Mouse (Mus musculus): ENCODE results near the gene Six2. TPM values are rescaled to one million over a fixed set of nuclear protein-coding genes. Genes with fewer than 3 reads are reported as not detected.
A peak's percentile ranks its signal among the peaks of the same experiment; 100 is the strongest.

Gene Six2
- total RNA-seq (2015; ENCODE audit: low replicate concordance) (not detected in 2 replicates), total RNA-seq (2017; ENCODE audit: low replicate concordance) (not detected in 2 replicates)

- ATAC-seq (replicated peaks; ENCODE audit: low FRiP score, poor library complexity, severe bottlenecking) = no peak
These were observed at the start of gene Six2 for GRCm38 (mm10) chr17:85688236-85688910. Gene Six2 (minus strand): TSS chr17:85688274.

- ATAC-seq (replicated peaks; ENCODE audit: low FRiP score, poor library complexity, severe bottlenecking) = no peak
These were observed 49.2 kb upstream of the Six2 start for GRCm38 (mm10) chr17:85737090-85737780.

DNA sequence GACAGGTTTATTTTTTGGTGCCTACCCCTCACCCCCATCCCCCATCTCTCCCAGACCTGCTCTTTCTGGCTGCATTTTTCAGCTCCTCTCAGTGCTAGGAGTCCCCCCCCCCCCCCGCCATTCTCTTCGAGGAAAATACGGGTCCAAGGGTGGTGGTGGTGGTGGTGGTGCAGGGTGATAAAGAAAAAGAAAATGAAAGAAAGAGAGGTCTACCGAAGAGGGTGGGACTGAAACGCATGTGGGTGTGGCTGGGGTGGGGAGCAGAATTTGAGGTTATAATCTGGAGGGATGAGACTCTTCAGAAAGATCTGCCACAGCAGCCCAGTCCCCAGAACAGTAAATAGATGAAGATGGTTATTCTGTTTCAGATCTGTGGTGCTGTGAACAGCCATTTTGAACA is 43.3 kb upstream of the Six2 start:
- peak; percentile 93 for ATAC-seq (replicated peaks; ENCODE audit: low FRiP score, poor library complexity, severe bottlenecking)

- no peak for ATAC-seq (replicated peaks; ENCODE audit: low FRiP score, poor library complexity, severe bottlenecking)
These were observed 42.3 kb upstream of the Six2 start for GRCm38 (mm10) chr17:85730231-85731015.

DNA sequence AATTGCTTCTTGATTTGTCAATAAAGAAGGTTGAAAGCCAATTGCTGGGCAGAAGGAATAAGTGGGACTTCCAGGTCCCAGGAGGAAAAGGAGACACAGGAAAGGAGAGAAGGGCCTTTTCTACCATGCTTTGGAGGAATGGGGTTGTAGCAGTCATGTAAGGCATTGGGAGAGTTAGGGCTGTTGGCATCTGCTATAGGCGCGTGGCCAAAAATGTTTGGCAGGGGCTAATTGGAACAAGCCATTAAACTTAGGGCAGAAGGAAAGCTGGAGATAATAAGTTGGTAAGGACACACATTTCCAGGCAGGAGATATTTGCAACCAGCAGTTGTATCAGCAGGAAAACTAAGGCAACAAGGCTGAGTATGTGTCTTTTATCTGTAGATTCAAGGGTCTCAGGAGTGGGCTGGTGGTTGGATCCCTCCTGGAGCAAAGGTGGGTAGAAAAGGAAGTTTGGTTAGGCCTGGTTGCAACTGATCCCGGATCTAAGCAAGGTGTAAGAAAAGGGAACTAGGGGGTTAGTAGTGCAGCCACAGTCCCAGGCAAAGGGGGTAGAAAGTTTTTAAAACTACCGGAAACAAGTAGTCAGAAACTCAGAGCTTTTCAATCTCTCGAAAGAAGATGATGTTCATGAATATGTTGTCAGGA is 40.1 kb upstream of the Six2 start:
- no peak for ATAC-seq (replicated peaks; ENCODE audit: low FRiP score, poor library complexity, severe bottlenecking)

DNA sequence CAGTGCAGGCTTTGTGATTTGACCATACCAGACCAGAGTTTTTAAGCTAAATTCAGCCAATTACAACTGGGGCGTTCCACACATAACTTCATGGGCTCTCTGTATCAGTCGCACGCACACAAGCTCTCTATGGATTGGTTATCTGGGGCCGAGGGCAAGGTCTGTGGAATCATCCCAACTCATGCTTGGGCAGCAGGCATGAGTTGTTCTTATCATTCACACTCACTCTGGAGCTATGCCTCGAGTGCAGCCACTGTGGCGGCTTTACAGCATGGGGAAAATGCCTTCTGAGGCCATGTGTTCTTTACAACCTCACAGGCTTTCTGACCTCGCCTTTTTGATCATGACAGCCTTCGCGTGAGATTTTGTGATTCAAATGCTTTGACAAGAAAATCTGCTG is 37.9 kb upstream of the Six2 start:
- peak; percentile 99 for ATAC-seq (replicated peaks; ENCODE audit: low FRiP score, poor library complexity, severe bottlenecking)

- no peak for ATAC-seq (replicated peaks; ENCODE audit: low FRiP score, poor library complexity, severe bottlenecking)
These were observed 35.1 kb upstream of the Six2 start for GRCm38 (mm10) chr17:85723166-85723565.

GRCm38 (mm10) chr17:85717266-85717665 is 29.2 kb upstream of the Six2 start:
- no peak for ATAC-seq (replicated peaks; ENCODE audit: low FRiP score, poor library complexity, severe bottlenecking)

GRCm38 (mm10) chr17:85715784-85716183 is 27.7 kb upstream of the Six2 start:
- ATAC-seq (replicated peaks; ENCODE audit: low FRiP score, poor library complexity, severe bottlenecking) = no peak

DNA sequence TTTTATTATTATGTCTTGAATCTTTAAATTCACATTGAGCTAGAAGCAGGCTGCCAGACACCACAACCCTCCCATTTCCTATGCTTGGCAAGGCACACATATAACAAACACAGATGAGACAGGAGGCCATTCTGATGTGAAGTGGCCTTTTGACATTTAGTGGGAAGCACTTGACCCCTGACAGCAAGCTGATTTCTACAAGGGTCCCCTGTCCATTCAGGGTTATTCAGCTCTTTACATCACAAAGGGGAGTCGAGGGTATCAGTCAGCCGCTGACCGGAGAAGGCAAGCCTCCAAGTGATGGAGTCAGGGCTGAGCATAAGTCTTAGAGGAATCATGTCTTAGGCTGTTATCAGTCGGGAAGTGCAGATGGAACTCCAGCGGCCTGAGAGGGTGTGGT is 26.3 kb upstream of the Six2 start:
- no peak for ATAC-seq (replicated peaks; ENCODE audit: low FRiP score, poor library complexity, severe bottlenecking)

DNA sequence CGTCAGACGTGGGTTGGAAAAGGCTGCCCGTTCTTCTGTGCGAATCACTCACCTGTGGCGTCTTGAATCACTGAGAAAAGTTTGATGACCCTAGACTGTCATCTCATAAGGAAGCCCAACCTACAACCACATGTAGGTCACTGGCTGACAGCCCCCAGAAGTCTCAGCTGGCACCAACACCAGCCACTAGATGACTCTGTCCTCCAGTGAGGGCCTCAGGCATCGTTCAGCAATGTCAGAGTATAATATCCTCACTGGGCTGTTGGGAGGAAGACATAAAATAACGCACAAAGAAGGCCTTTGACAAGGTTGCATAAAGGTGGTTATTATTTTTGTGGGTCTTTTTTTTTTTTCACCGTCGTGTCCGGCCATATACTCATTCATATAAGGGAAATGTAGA is 24.8 kb upstream of the Six2 start:
- ATAC-seq (replicated peaks; ENCODE audit: low FRiP score, poor library complexity, severe bottlenecking) = no peak

DNA sequence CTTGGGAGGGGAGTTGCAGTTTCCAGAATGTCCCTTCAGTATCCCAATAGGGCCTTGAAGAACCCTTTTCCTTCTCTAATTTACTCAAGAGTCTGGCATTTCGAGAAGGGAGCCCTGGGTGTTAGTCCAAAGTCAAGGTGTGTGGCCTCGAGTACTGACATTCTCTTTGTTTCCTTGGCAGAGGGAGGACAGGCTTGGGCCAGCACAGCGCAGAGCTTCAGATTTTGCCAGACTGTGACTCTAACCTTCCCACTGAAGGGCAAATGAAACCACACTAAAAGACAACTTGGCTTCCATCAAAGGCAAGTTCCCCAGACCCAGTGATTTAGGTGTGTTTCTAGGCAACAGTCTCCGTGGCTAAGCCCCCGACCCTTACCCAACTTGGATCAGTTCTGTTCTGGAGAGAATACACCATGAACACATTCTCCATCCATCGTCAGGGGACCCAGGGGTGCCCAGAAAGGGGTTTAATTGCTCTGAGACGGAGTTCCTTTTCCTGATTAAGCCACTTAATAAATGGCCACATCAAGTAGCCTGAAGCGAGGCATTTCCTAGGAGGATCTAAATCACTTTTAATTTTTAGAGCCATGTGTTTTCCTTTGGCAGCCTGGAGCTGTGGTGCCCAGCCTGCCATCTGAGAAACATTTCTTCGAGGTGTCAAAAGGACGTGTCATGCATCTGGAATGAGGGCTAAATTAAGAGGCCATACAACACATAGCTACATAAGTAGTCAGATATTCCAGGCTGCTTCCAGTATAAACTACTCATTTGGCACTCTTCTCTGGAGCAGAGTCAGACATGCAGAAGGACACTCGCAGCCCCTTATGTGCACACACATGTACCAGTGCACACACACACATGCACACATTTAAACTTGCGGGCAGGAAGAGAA is 16.5 kb upstream of the Six2 start:
- no peak for ATAC-seq (replicated peaks; ENCODE audit: low FRiP score, poor library complexity, severe bottlenecking)

DNA sequence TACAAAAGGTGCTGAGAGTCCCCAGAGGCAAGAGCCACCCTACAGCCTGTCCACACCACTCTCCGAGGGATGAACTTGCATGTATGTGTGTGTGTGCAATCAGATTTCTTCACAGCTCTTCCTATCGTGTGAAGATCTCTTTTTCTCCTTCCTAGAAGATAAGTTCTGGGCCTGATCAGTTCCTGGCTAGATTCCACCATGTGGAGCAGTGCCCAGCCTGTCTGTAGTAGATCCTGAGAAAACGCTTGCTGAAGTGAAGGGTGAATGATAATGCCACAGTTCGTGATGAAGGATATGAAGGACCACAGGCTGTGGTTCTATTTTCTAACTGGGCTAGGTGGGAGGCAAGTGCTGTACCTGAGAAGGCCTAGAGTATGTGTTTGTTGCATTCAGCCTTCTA is 12.0 kb upstream of the Six2 start:
- no peak for ATAC-seq (replicated peaks; ENCODE audit: low FRiP score, poor library complexity, severe bottlenecking)

- ATAC-seq (replicated peaks; ENCODE audit: low FRiP score, poor library complexity, severe bottlenecking) = no peak
These were observed 10.6 kb upstream of the Six2 start for GRCm38 (mm10) chr17:85698643-85699042.

DNA sequence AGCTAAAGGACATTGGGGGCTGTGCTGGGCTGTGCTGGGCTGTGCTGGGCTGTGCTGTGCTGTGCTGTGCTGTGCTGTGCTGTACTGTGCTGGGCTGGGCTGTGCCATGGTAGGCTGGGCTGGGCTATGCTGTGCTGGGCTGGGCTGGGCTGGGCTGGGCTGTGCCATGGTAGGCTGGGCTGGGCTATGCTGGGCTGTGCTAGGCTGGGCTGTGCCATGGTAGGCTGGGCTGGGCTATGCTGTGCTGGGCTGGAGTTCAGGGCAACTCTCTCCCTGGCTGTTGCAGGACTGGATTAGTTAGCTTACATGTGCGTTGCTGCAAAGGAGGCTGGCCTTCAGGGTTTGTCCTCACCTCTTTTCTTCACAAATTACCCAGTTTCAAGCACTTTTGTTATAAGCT is 9.9 kb upstream of the Six2 start:
- ATAC-seq (replicated peaks; ENCODE audit: low FRiP score, poor library complexity, severe bottlenecking) = peak; percentile 91

- ATAC-seq (replicated peaks; ENCODE audit: low FRiP score, poor library complexity, severe bottlenecking) = no peak
These were observed 6.4 kb upstream of the Six2 start for GRCm38 (mm10) chr17:85694499-85694898.

DNA sequence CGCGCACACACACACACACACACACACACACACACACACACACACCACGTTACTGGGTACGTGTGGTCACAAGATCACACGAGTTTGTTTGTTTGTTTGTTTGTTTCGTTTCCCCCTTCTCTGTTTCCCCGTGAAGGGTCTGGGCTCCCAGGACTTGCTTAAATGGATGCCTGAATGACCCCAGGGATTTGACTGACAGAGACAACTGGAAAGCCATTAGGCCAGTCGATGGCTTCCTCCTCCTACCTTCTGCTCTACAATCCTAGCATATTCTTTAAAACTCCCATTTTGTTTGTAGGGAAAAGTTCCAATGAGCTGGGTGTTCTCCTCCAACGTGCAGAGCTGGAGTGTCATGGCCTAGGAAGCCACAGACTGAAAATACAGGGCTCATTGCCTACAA is 5.0 kb upstream of the Six2 start:
- ATAC-seq (replicated peaks; ENCODE audit: low FRiP score, poor library complexity, severe bottlenecking) = no peak

- no peak for ATAC-seq (replicated peaks; ENCODE audit: low FRiP score, poor library complexity, severe bottlenecking)
These were observed 4.5 kb upstream of the Six2 start for GRCm38 (mm10) chr17:85692594-85692993.
